Mouse (Mus musculus): ENCODE results near the gene Canx.

DNA sequence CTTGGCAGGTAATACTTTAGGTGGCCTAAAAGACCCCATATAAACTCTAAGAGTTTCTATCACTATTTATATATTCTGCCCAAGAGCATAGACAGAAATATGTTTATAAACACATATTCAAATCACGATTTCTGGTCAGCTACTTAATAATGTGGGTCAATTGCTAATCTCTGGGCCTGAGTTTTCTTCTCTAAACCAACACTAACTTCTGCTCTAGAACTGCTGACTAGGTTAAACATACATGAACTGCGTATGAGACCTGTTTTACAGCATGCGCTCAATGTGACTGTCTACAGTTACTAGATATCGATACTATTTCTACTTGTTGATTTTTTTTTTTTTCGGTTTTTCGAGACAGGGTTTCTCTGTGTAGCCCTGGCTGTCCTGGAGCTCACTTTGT, 4.2 kb downstream of the Canx start:
- TF ChIP-seq CTCF (IDR thresholded peaks at IDR 0.05; ENCODE audit: low read depth) (no peak), EP300 (optimal IDR thresholded peaks at IDR 0.05) (no peak)

Data from stomach, postnatal 0 days (tissue).